Mouse (Mus musculus): ENCODE data around the gene Slc35b1.

- TF ChIP-seq CTCF (IDR thresholded peaks at IDR 0.05; ENCODE audit: control insufficient read depth, insufficient read depth, insufficient read length) (no peak), MAX (IDR thresholded peaks at IDR 0.05) (no peak)
Observed at GRCm38 (mm10) chr11:95415931-95416330, 31.4 kb downstream of the Slc35b1 start.

Data from C2C12 (cell line).